Mouse (Mus musculus) intestine, embryonic 16.5 days (tissue): Measurements from ENCODE around the gene Nr2c2ap. TPM values are rescaled to one million over a fixed set of nuclear protein-coding genes. Genes with fewer than 3 reads are reported as not detected.

ENCODE experiments used
- ATAC-seq: fragments of 200-750 bp; cut with Nextera tagmentation; 2 replicates; pipeline ENCODE4 v1.8.0; 2017; ENCODE audit warnings: moderate TSS enrichment, moderate library complexity
- H3K27ac ChIP-seq: fragments of 300-500 bp; sonication (generic); 2 replicates; pipeline ENCODE4 v1.5.1; 2014; ENCODE audit warnings: mild to moderate bottlenecking, low read length
- H3K27me3 ChIP-seq: fragments of 300-500 bp; sonication (generic); replicated peaks from 2 replicates; pipeline ENCODE4 v1.6.1; 2014; ENCODE audit warnings: low read length, control low read depth, mixed read lengths; ENCODE audit not compliant: control insufficient read depth, insufficient read depth
- H3K36me3 ChIP-seq: fragments of 300-500 bp; sonication (generic); 2 replicates; pipeline ENCODE4 v1.6.1; 2014; ENCODE audit warnings: low read length, control low read depth; ENCODE audit not compliant: control insufficient read depth, insufficient read depth
- H3K4me1 ChIP-seq: fragments of 300-500 bp; sonication (generic); 2 replicates; pipeline ENCODE4 v1.6.1; 2014; ENCODE audit warnings: low read length, control low read depth, mixed read lengths; ENCODE audit not compliant: control insufficient read depth, insufficient read depth
- H3K4me2 ChIP-seq: fragments of 300-500 bp; sonication (generic); 2 replicates; pipeline ENCODE4 v1.6.1; 2014; ENCODE audit warnings: low read depth, low read length, control low read depth
- H3K4me3 ChIP-seq: fragments of 300-500 bp; sonication (generic); 2 replicates; pipeline ENCODE4 v1.5.1; 2014; ENCODE audit warnings: mild to moderate bottlenecking, low read length
- H3K9ac ChIP-seq: fragments of 300-500 bp; sonication (generic); 2 replicates; pipeline ENCODE4 v1.6.1; 2014; ENCODE audit warnings: low read depth, low read length
- H3K9me3 ChIP-seq: fragments of 300-500 bp; sonication (generic); 2 replicates; pipeline ENCODE4 v1.6.1; 2016; ENCODE audit warnings: low read length, control low read depth; ENCODE audit not compliant: control insufficient read depth
- WGBS: fragments of 180-500 bp; shearing (Covaris S2); extraction: QIAGEN DNeasy Blood & Tissue Kit; methylation state at CpG from one replicate; pipeline ENCODE4 v1.1.7; 2014; 5-methylcytosine and 5-hydroxymethylcytosine counted together
- polyA plus RNA-seq: library from polyadenylated mRNA; unstranded; fragments of >200 nt; fragmentation: Nextera tagmentation; extraction: Ambion mirVana; gene quantifications from 2 replicates; pipeline ENCODE4 v1.2.1, GENCODE M21; 2015

Nr2c2ap gene
- polyA plus RNA-seq, 1 experiment from 2014 or later, result 50.7 TPM

- Histone ChIP-seq H3K9me3 (no peaks in the 10 kb centered on the region), H3K4me1 (peaks cover 4% of the 10 kb centered on the region; the same call in 1 of the 2 replicates), H3K9ac (no peak overlapping the region), H3K4me3 (no peak overlapping the region), H3K27ac (no peak overlapping the region), H3K36me3 (no peaks in the 10 kb centered on the region), H3K27me3 (peaks cover 31% of the 10 kb centered on the region), H3K4me2 (no peak overlapping the region)
- WGBS, result 58% methylated on average over 8 of the region's 8 CpGs
- ATAC-seq, result no peak
Measured at GRCm38 (mm10) chr8:70092786-70093185, 38.3 kb upstream of the Nr2c2ap start.

- Histone ChIP-seq H3K4me3 (no peak overlapping the region), H3K27ac (no peak overlapping the region), H3K27me3 (no peaks in the 10 kb centered on the region), H3K4me2 (no peak overlapping the region), H3K4me1 (no peaks in the 10 kb centered on the region), H3K9me3 (no peaks in the 10 kb centered on the region), H3K9ac (no peak overlapping the region), H3K36me3 (no peaks in the 10 kb centered on the region)
- WGBS, result 68% methylated on average over 8 of the region's 8 CpGs
- ATAC-seq, result no peak
Measured at GRCm38 (mm10) chr8:70099276-70099675, 31.9 kb upstream of the Nr2c2ap start.

DNA sequence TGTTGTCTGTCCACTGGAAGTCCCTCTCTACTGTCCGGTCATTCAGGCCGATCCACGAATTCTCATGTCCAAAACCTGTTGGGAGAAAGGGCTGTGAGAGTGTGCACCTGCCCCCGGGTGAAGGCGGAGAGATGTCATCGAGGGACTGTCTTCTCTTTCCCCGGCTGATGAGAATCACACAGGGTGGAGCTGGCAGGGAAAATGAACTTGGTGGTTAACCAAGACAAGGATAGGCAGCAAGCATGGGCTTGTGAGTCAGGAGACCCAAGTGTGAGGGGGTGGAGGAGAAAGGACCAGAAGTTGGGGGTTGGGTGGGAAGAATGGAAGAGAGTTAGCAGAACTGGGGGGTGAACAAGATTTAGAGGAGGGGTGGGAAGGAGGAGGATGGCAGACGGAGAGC lies 30.9 kb upstream of the Nr2c2ap start:
- no peak for ATAC-seq
- no peaks in the 10 kb centered on the region for H3K36me3 ChIP-seq
- WGBS, result 80% methylated on average over 8 of the region's 8 CpGs
- H3K9ac ChIP-seq, result no peak overlapping the region
- H3K4me2 ChIP-seq, result no peak overlapping the region
- H3K4me1 ChIP-seq, result no peaks in the 10 kb centered on the region
- no peaks in the 10 kb centered on the region for H3K9me3 ChIP-seq
- H3K4me3 ChIP-seq, result no peak overlapping the region
- H3K27ac ChIP-seq, result no peak overlapping the region
- no peaks in the 10 kb centered on the region for H3K27me3 ChIP-seq

- Histone ChIP-seq H3K9me3 (no peaks in the 10 kb centered on the region), H3K9ac (no peak overlapping the region), H3K4me1 (no peaks in the 10 kb centered on the region), H3K4me3 (no peak overlapping the region), H3K36me3 (no peaks in the 10 kb centered on the region), H3K27ac (no peak overlapping the region), H3K27me3 (no peaks in the 10 kb centered on the region; the same call in 1 of the 2 replicates), H3K4me2 (no peak overlapping the region)
- WGBS, result 14% methylated on average over 6 of the region's 6 CpGs
- peak; percentile 46; the same call in 1 of the 2 replicates for ATAC-seq
Measured at GRCm38 (mm10) chr8:70104506-70104905, 26.6 kb upstream of the Nr2c2ap start.

DNA sequence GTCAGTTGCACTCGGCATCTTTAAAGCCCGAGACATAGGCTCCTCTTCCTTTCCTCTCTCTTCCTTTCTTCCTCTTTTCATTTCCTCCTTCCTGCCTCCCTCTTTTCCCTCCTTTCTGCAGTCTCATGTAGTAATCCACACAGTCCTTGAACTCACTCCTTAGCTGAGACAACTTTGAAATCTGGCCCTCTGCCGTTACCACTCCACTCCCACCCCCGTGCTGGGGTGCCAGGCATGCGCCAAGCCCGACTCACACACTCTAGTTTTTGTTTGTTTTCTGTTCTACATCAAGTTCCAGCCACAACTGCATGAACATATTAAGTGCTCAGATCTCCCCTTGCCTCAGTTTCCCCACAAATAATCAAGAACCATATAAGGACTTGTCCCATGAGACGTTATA lies 26.2 kb upstream of the Nr2c2ap start:
- Histone ChIP-seq H3K9me3 (no peaks in the 10 kb centered on the region), H3K4me3 (no peak overlapping the region), H3K36me3 (no peaks in the 10 kb centered on the region), H3K4me2 (no peak overlapping the region), H3K9ac (no peak overlapping the region), H3K4me1 (no peaks in the 10 kb centered on the region), H3K27me3 (no peaks in the 10 kb centered on the region; the same call in 1 of the 2 replicates), H3K27ac (no peak overlapping the region)
- ATAC-seq, result no peak
- 75% methylated on average over 7 of the region's 7 CpGs for WGBS

DNA sequence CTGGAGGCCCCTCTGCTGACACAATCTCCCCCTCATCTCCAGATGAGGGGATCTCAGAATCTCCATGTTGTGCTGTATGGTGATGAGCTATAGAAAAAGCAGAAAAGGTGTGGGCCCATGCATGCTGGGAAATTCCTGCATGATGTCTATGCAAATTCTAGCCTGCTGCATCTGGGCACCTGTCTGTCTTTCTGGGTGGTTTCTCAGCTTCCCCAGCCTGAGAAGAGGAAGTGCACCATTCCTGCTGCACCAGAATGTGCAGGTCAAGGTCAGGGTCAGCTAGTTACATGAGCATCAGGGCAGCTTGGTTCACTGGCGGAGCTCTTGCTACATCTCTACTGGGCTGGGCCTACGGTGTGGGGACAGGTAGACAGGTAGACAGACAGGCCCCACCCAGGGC lies 20.7 kb upstream of the Nr2c2ap start:
- Histone ChIP-seq H3K36me3 (no peaks in the 10 kb centered on the region), H3K27ac (no peak overlapping the region), H3K4me2 (no peak overlapping the region), H3K4me3 (no peak overlapping the region), H3K27me3 (peaks cover 47% of the 10 kb centered on the region), H3K4me1 (no peaks in the 10 kb centered on the region), H3K9ac (no peak overlapping the region), H3K9me3 (no peaks in the 10 kb centered on the region)
- WGBS, result 89% methylated on average over 2 of the region's 2 CpGs
- no peak for ATAC-seq

DNA sequence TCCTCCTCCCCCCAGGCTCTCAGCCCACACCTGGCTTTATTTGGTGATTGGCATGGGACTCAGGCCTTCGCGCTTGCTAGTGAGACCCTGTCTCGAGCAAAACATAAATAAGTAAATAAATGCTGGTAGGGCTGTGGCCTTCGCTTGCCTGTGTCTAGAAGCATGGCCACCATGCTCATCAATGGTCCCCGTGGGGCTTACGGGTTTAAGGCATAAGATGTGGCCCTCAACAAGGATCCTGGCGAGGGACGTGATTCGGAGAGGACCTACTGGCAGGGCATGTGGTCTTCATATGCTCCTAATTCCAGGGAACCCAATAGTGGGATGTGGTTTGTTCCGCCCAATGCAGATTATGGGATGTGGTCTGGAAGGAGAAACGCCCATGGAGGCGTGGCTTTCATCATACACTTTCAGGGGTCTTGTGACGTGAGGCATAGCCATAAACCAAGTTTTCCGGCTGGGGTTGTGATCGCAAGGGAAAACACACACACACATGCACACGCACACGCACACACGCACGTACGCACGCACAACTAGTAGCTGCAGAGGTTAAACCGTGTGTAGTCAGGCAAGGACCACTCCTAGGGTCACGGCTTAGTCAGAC lies 19.8 kb upstream of the Nr2c2ap start:
- H3K9me3 ChIP-seq, result no peaks in the 10 kb centered on the region
- H3K27ac ChIP-seq, result no peak overlapping the region
- H3K4me3 ChIP-seq, result no peak overlapping the region
- no peaks in the 10 kb centered on the region for H3K4me1 ChIP-seq
- H3K36me3 ChIP-seq, result no peaks in the 10 kb centered on the region
- no peak overlapping the region for H3K4me2 ChIP-seq
- 45% methylated on average over 23 of the region's 23 CpGs for WGBS
- H3K9ac ChIP-seq, result no peak overlapping the region
- peaks cover 47% of the 10 kb centered on the region for H3K27me3 ChIP-seq
- no peak for ATAC-seq

DNA sequence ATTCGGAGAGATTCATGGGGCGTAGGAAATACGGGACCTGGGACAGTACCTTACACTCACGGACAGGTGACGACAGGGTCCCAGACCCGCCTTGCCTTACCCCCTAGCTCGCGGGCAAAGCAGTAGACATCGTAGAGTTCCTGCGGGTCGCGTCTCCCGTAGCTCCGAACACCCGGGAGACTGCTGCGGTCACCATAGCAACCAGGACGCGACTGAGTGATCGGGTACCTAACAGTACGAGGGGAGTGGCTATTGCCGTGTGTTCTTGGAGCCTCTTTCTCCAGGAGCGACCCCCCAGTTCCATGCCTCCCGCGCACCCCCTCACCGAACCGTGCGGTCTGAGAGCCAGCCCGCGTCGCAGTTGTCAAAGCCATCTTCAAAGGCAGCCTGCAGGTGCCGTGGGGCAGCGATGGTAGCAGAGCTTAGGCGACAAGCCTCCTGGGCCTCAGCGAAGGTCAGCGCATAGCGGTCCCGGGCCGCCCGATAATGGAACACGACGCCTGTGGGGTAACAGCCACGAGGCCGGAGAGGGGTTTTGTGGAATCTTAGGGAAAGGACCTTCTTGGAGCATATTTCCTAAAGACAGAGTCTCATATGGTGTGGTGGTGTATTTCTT lies 18.6 kb upstream of the Nr2c2ap start:
- no peak overlapping the region for H3K4me2 ChIP-seq
- H3K4me3 ChIP-seq, result no peak overlapping the region
- H3K4me1 ChIP-seq, result no peaks in the 10 kb centered on the region
- no peaks in the 10 kb centered on the region for H3K36me3 ChIP-seq
- H3K27ac ChIP-seq, result no peak overlapping the region
- no peak for ATAC-seq
- H3K9me3 ChIP-seq, result no peaks in the 10 kb centered on the region
- no peak overlapping the region for H3K9ac ChIP-seq
- peaks cover 52% of the 10 kb centered on the region for H3K27me3 ChIP-seq
- WGBS, result 7% methylated on average over 43 of the region's 43 CpGs

- 24% methylated on average over 6 of the region's 6 CpGs for WGBS
- peaks cover 70% of the 10 kb centered on the region for H3K27me3 ChIP-seq
- no peak overlapping the region for H3K4me2 ChIP-seq
- no peaks in the 10 kb centered on the region for H3K36me3 ChIP-seq
- H3K4me1 ChIP-seq, result no peaks in the 10 kb centered on the region
- H3K4me3 ChIP-seq, result no peak overlapping the region
- no peaks in the 10 kb centered on the region for H3K9me3 ChIP-seq
- no peak overlapping the region for H3K9ac ChIP-seq
- no peak overlapping the region for H3K27ac ChIP-seq
- ATAC-seq, result no peak
Measured at GRCm38 (mm10) chr8:70114488-70114887, 16.6 kb upstream of the Nr2c2ap start.

DNA sequence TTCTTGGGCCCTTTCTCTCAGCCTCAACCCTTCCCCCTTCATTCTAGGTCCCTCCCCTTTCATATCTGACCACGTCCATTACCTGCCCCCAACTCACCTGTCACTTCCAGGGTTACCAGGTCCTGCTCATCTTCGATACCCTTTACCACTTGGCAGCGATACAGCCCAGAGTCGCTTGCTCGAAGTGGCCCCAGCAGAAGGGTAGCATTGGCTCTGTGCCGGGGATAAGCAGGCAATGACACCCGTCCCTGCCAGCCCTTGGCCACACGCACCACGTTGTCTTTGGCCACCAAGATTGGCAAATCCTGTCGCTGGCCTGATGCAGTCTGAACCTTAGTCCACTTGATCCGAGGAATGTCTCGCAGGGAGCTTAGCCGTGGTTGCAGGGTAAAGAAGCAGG lies 16.2 kb upstream of the Nr2c2ap start:
- Histone ChIP-seq H3K27ac (no peak overlapping the region), H3K4me2 (no peak overlapping the region), H3K9ac (no peak overlapping the region), H3K4me1 (no peaks in the 10 kb centered on the region), H3K9me3 (no peaks in the 10 kb centered on the region), H3K36me3 (no peaks in the 10 kb centered on the region), H3K27me3 (peaks cover 70% of the 10 kb centered on the region), H3K4me3 (no peak overlapping the region)
- 68% methylated on average over 13 of the region's 13 CpGs for WGBS
- ATAC-seq, result no peak
